Mouse (Mus musculus): ENCODE data around the gene Rbbp4. TPM values are rescaled to one million over a fixed set of nuclear protein-coding genes. Genes with fewer than 3 reads are reported as not detected.
A peak's percentile ranks its signal among the peaks of the same experiment; 100 is the strongest.

The Rbbp4 gene
- polyA plus RNA-seq, 1 experiment from 2014 or later = 267 TPM

DNA sequence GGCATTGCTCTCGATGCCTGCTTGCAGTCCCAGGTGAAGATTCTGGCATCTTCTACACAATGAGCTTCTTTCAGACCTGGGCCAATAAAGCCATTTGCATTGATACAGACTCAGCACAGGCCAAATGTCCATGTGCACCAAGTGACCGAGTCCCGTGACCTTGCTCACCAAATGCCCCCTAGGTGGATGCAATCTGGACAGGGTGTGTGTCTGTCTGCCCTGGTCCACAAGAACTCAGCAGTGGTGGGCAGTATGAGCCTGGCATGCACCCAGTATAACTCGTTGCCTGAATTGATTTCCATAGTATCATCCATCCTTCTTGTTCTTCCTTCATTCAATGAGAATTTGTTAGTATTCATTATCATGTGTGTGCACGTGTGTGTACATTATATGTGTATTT is 51.9 kb downstream of the Rbbp4 start:
- no peak for ATAC-seq
- Histone ChIP-seq H3K9me3 (replicated peaks; ENCODE audit: control insufficient read depth, low read length, poor library complexity, severe bottlenecking) (no peaks in the 10 kb centered on the region), H3K4me3 (ENCODE audit: low read depth, low read length) (no peak overlapping the region), H3K9ac (ENCODE audit: low read depth, low read length) (no peak overlapping the region), H3K4me1 (ENCODE audit: control insufficient read depth, insufficient read depth, low read length) (peaks cover 11% of the 10 kb centered on the region), H3K4me2 (ENCODE audit: low read length) (no peak overlapping the region), H3K27me3 (ENCODE audit: control insufficient read depth, insufficient read depth, low read depth, low read length) (no peaks in the 10 kb centered on the region; the same call in 1 of the 2 replicates), H3K27ac (ENCODE audit: low read length) (no peak overlapping the region), H3K36me3 (ENCODE audit: control insufficient read depth, insufficient read depth, low read length) (no peaks in the 10 kb centered on the region)
- 83% methylated on average over 5 of the region's 5 CpGs for WGBS

DNA sequence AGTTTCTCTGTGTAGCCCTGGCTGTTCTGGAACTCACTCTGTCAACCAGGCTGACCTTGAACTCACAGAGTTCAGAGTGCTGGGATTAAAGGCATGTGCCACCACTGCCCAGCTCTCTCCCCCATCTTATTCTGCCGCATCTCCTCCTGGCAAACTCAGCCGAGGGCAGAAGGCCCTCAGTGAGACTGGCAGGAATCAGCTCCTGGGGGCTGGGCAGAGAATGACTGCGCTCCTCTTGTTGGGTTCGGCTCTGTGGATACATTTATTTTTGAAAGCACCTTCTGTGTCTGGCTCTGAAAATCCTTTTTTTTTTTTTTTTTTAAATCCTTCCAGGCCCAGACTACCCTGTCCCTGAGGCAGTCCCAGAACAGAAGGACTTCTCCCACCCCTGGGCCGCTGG is 52.4 kb downstream of the Rbbp4 start:
- Histone ChIP-seq H3K36me3 (ENCODE audit: control insufficient read depth, insufficient read depth, low read length) (no peaks in the 10 kb centered on the region), H3K4me2 (ENCODE audit: low read length) (no peak overlapping the region), H3K4me3 (ENCODE audit: low read depth, low read length) (no peak overlapping the region), H3K27ac (ENCODE audit: low read length) (no peak overlapping the region), H3K9ac (ENCODE audit: low read depth, low read length) (no peak overlapping the region), H3K4me1 (ENCODE audit: control insufficient read depth, insufficient read depth, low read length) (peaks cover 10% of the 10 kb centered on the region), H3K27me3 (ENCODE audit: control insufficient read depth, insufficient read depth, low read depth, low read length) (no peaks in the 10 kb centered on the region; the same call in 1 of the 2 replicates), H3K9me3 (replicated peaks; ENCODE audit: control insufficient read depth, low read length, poor library complexity, severe bottlenecking) (no peaks in the 10 kb centered on the region)
- no peak for ATAC-seq
- 87% methylated on average over 5 of the region's 5 CpGs for WGBS

DNA sequence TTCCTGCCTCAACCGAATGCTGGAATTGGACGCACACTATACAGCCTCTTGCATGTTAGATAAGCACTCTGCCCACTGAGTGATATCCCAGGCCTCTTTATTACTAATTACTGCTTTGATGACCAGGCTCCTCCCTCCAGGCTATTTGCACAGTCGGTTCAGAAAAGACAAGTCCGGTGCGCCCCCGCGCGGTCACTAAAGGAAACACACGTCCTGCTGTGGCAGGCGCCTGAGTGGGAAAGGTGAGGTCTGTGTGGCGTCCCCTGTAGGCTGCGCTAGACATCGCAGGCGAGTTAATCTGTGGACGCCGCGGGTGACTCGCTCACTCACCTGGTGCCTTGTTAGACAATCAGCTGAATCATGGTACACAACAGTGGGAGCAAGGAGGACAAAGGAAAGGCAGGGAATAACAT is 58.7 kb downstream of the Rbbp4 start:
- no peaks in the 10 kb centered on the region for H3K4me1 ChIP-seq (ENCODE audit: control insufficient read depth, insufficient read depth, low read length)
- WGBS = 1% methylated on average over 18 of the region's 18 CpGs
- no peaks in the 10 kb centered on the region for H3K27me3 ChIP-seq (ENCODE audit: control insufficient read depth, insufficient read depth, low read depth, low read length)
- H3K4me3 ChIP-seq (ENCODE audit: low read depth, low read length) = no peak overlapping the region
- no peak overlapping the region for H3K27ac ChIP-seq (ENCODE audit: low read length)
- 0 out of 2 replicates have a peak, but pooled peaks have one; percentile 14 for ATAC-seq
- H3K9ac ChIP-seq (ENCODE audit: low read depth, low read length) = no peak overlapping the region
- no peaks in the 10 kb centered on the region for H3K36me3 ChIP-seq (ENCODE audit: control insufficient read depth, insufficient read depth, low read length)
- peak overlapping the region; percentile 5; the same call in 1 of the 2 replicates for H3K4me2 ChIP-seq (ENCODE audit: low read length)
- no peaks in the 10 kb centered on the region for H3K9me3 ChIP-seq (replicated peaks; ENCODE audit: control insufficient read depth, low read length, poor library complexity, severe bottlenecking)

DNA sequence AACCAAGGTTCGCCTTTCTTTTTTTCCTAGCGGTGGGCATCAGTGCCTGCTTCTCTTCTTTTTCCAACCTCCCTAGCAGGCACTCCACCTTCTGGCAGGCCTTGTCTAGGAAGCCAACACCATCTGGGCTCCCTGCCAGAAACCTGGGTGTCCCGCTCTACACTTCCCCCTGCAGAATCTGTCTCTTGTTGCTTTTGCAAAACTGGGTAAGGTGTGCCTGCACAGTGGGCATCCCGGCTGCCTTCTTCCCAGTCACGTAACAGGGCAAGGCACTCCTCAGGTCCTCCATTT is 62.5 kb downstream of the Rbbp4 start:
- H3K9ac ChIP-seq (ENCODE audit: low read depth, low read length) = no peak overlapping the region
- H3K36me3 ChIP-seq (ENCODE audit: control insufficient read depth, insufficient read depth, low read length) = no peaks in the 10 kb centered on the region
- H3K4me3 ChIP-seq (ENCODE audit: low read depth, low read length) = no peak overlapping the region
- H3K4me1 ChIP-seq (ENCODE audit: control insufficient read depth, insufficient read depth, low read length) = no peaks in the 10 kb centered on the region
- ATAC-seq = no peak
- H3K27me3 ChIP-seq (ENCODE audit: control insufficient read depth, insufficient read depth, low read depth, low read length) = no peaks in the 10 kb centered on the region
- no peak overlapping the region for H3K4me2 ChIP-seq (ENCODE audit: low read length)
- no peaks in the 10 kb centered on the region for H3K9me3 ChIP-seq (replicated peaks; ENCODE audit: control insufficient read depth, low read length, poor library complexity, severe bottlenecking)
- H3K27ac ChIP-seq (ENCODE audit: low read length) = no peak overlapping the region
- WGBS = 40% methylated on average over 5 of the region's 5 CpGs

DNA sequence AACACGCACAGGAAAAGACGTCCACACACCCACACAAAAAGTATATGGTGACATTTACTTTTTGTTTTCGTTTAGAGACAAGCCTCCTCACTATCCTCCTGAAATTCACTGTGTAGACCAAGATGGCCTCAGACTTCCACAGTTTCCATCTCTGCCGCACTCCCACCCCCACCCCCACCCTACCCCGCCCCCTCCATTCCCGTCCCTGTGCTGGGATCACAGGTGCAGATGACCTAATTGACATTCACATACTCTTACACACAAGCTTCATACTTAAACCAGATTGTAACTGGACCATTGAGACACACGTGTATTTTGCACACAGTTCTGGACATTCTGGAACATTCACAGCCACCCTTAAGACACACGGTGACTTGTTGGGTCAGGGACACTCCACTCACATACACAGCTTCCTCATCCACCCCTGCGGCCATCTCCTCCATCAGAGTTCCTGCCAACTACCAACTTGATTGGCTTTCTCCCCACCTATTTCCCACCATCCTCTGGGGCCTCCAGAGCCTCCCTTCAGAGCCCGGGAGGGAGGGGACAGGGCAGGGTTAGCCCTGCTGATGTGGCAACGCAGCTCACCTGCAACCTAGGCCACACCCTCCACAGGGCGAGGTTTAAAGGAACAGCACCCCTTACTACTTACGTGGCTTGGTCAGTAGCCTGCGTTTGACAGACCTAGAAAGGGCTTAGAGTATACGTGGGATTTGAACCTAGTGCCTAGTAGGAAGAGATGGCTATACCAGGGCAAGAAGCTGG is 63.0 kb downstream of the Rbbp4 start:
- H3K27me3 ChIP-seq (ENCODE audit: control insufficient read depth, insufficient read depth, low read depth, low read length) = no peaks in the 10 kb centered on the region

DNA sequence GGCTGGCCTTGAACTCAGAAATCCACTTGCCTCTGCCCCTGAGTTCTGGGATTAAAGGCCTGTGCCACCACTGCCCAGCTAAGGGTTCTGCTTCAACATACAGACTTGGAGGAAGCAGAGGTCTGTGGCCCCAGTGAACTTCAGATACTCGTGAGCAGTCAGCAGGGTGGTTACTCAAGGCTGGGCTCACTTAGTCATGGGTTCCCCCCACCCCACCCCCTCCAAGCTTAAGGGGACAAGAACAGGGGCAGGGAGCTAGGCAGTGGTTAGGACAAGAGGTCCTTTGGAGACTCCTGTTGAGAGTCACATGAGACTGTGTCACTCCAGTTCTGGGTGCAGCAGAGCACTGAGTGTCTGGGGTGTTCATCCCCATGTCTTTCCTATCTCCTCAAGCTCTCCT is 66.5 kb downstream of the Rbbp4 start:
- H3K27me3 ChIP-seq (ENCODE audit: control insufficient read depth, insufficient read depth, low read depth, low read length) = no peaks in the 10 kb centered on the region
- no peak overlapping the region for H3K4me3 ChIP-seq (ENCODE audit: low read depth, low read length)
- H3K9ac ChIP-seq (ENCODE audit: low read depth, low read length) = no peak overlapping the region
- no peak overlapping the region for H3K4me2 ChIP-seq (ENCODE audit: low read length)
- H3K4me1 ChIP-seq (ENCODE audit: control insufficient read depth, insufficient read depth, low read length) = no peaks in the 10 kb centered on the region
- H3K36me3 ChIP-seq (ENCODE audit: control insufficient read depth, insufficient read depth, low read length) = no peaks in the 10 kb centered on the region
- no peak overlapping the region for H3K27ac ChIP-seq (ENCODE audit: low read length)
- 56% methylated on average over 1 of the region's 1 CpGs for WGBS
- H3K9me3 ChIP-seq (replicated peaks; ENCODE audit: control insufficient read depth, low read length, poor library complexity, severe bottlenecking) = no peaks in the 10 kb centered on the region
- ATAC-seq = no peak

More for the DNA sequence above, 63.0 kb downstream of the Rbbp4 start:
- Histone ChIP-seq H3K9me3 (replicated peaks; ENCODE audit: control insufficient read depth, low read length, poor library complexity, severe bottlenecking) (no peaks in the 10 kb centered on the region), H3K36me3 (ENCODE audit: control insufficient read depth, insufficient read depth, low read length) (no peaks in the 10 kb centered on the region), H3K4me3 (ENCODE audit: low read depth, low read length) (no peak overlapping the region), H3K4me1 (ENCODE audit: control insufficient read depth, insufficient read depth, low read length) (no peaks in the 10 kb centered on the region), H3K9ac (ENCODE audit: low read depth, low read length) (no peak overlapping the region), H3K4me2 (ENCODE audit: low read length) (no peak overlapping the region), H3K27ac (ENCODE audit: low read length) (no peak overlapping the region)
- WGBS = 30% methylated on average over 15 of the region's 15 CpGs
- ATAC-seq = no peak

DNA sequence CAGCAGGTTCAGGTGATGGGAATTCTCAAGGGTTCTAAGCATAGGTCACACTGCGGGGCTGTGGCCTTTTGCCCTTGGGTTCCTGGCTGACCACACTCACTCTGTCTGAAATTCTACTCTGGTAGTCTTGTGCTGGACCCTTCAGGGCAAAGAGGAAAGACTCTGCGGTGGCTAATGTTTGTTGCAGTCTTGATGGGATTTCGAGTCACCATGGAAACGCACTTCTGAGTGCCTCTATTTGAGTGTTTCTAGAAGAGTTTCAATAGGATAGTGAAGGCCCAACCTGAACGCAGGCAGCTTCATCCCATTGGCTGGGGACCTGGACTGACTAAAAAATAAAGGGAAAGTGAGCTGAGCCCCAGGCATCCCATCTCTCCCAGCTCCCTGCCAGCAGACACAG is 68.3 kb downstream of the Rbbp4 start:
- H3K4me1 ChIP-seq (ENCODE audit: control insufficient read depth, insufficient read depth, low read length) = no peaks in the 10 kb centered on the region
- H3K4me3 ChIP-seq (ENCODE audit: low read depth, low read length) = no peak overlapping the region
- no peaks in the 10 kb centered on the region for H3K36me3 ChIP-seq (ENCODE audit: control insufficient read depth, insufficient read depth, low read length)
- WGBS = 55% methylated on average over 5 of the region's 5 CpGs
- H3K4me2 ChIP-seq (ENCODE audit: low read length) = no peak overlapping the region
- no peak for ATAC-seq
- no peaks in the 10 kb centered on the region for H3K27me3 ChIP-seq (ENCODE audit: control insufficient read depth, insufficient read depth, low read depth, low read length)
- H3K27ac ChIP-seq (ENCODE audit: low read length) = no peak overlapping the region
- H3K9me3 ChIP-seq (replicated peaks; ENCODE audit: control insufficient read depth, low read length, poor library complexity, severe bottlenecking) = no peaks in the 10 kb centered on the region
- no peak overlapping the region for H3K9ac ChIP-seq (ENCODE audit: low read depth, low read length)

DNA sequence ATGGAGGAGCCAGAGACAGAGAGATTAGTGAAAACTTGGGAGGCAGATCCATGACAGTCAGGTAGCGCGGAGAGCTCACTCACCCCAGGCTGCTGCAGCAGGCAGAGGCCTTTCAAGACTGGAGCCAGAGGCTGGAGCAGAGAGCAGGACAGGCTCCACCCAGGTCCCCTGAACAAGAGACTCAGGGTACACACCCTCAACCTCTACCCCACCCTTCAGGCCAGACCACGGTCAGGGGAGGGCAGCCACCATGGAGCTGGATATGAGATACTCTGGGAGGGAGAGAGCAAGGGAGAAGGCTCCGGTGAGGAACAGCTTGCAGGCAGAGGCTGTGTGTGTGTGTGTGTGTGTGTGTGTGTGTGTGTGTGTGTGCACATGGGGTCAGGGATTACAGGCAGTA is 69.0 kb downstream of the Rbbp4 start:
- ATAC-seq = no peak
- H3K27me3 ChIP-seq (ENCODE audit: control insufficient read depth, insufficient read depth, low read depth, low read length) = no peaks in the 10 kb centered on the region
- H3K4me1 ChIP-seq (ENCODE audit: control insufficient read depth, insufficient read depth, low read length) = no peaks in the 10 kb centered on the region
- H3K4me3 ChIP-seq (ENCODE audit: low read depth, low read length) = no peak overlapping the region
- H3K9me3 ChIP-seq (replicated peaks; ENCODE audit: control insufficient read depth, low read length, poor library complexity, severe bottlenecking) = no peaks in the 10 kb centered on the region
- no peaks in the 10 kb centered on the region for H3K36me3 ChIP-seq (ENCODE audit: control insufficient read depth, insufficient read depth, low read length)
- WGBS = 75% methylated on average over 4 of the region's 4 CpGs
- no peak overlapping the region for H3K9ac ChIP-seq (ENCODE audit: low read depth, low read length)
- H3K4me2 ChIP-seq (ENCODE audit: low read length) = no peak overlapping the region
- no peak overlapping the region for H3K27ac ChIP-seq (ENCODE audit: low read length)

DNA sequence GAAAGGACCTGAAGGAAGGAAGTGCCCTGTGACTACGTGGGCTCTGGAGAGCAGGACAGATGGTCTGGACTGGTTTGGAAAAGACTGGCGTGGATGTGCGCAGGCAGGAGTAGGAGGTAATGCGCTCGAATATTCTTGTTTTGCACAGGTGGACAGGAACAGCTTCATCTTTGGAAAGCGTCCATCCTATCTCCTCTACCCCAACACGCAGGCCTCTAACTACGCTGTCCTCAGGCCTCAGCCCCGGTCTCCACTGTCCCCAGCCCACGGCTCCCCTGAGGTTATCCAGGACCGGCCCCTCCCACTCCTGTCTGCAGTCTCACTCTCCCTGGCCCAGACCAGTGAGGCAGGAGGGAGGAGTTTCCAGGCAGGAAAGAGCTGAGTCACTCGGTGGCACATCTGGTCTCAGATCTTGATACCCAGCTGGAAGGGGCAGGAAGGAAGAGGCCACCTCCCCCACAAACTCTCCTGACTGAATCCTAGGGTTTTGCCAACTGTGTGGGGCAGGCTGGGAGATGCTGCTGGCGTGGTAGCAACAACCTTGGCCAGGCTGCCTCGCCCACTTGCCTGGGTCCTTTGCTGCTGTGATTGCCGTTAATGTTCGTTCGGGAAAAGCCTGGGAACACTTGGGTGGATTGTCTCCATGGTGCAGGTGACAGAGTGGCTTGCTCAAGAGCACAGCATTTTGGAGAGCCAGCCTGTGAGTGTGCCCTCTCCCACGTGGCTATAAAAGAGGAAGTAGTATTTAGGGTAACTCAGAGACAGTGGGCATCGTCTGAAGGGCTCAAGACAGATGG is 71.7 kb downstream of the Rbbp4 start:
- no peaks in the 10 kb centered on the region for H3K36me3 ChIP-seq (ENCODE audit: control insufficient read depth, insufficient read depth, low read length)
- 43% methylated on average over 19 of the region's 19 CpGs for WGBS

More for the DNA sequence above, 71.7 kb downstream of the Rbbp4 start:
- H3K4me3 ChIP-seq (ENCODE audit: low read depth, low read length) = no peak overlapping the region
- H3K27ac ChIP-seq (ENCODE audit: low read length) = no peak overlapping the region
- H3K9ac ChIP-seq (ENCODE audit: low read depth, low read length) = no peak overlapping the region
- no peak overlapping the region for H3K4me2 ChIP-seq (ENCODE audit: low read length)
- no peaks in the 10 kb centered on the region for H3K4me1 ChIP-seq (ENCODE audit: control insufficient read depth, insufficient read depth, low read length)
- H3K27me3 ChIP-seq (ENCODE audit: control insufficient read depth, insufficient read depth, low read depth, low read length) = no peaks in the 10 kb centered on the region
- no peaks in the 10 kb centered on the region for H3K9me3 ChIP-seq (replicated peaks; ENCODE audit: control insufficient read depth, low read length, poor library complexity, severe bottlenecking)
- no peak for ATAC-seq

All from midbrain, embryonic 16.5 days (tissue).